Mouse (Mus musculus) gastrocnemius, adult 18-20 months (tissue): ENCODE results near the gene Dusp28. TPM values are rescaled to one million over a fixed set of nuclear protein-coding genes. Genes with fewer than 3 reads are reported as not detected.

Experiments
- DNase-seq: peaks from one replicate; pipeline ENCODE4 v3.0.0; 2021; ENCODE audit warnings: low spot score
- total RNA-seq, 2 experiments: library from RNA; stranded (reverse); gene quantifications; 2 replicates each; pipeline ENCODE4 v1.2.3; 2021

Gene Dusp28
- total RNA-seq, 2 experiments from 2014 or later = 23.1 to 24.5 TPM

- DNase-seq = no peak
These were observed 29.7 kb downstream of the Dusp28 start for GRCm38 (mm10) chr1:92936467-92936866.

- DNase-seq = no peak
These were observed 31.0 kb downstream of the Dusp28 start for GRCm38 (mm10) chr1:92937797-92938196.

GRCm38 (mm10) chr1:92939746-92940145, 33.0 kb downstream of the Dusp28 start:
- DNase-seq = no peak

GRCm38 (mm10) chr1:92943219-92943989, 36.6 kb downstream of the Dusp28 start:
- DNase-seq = no peak

- DNase-seq = no peak
These were observed 41.2 kb downstream of the Dusp28 start for GRCm38 (mm10) chr1:92947966-92948365.

- no peak for DNase-seq
These were observed 42.6 kb downstream of the Dusp28 start for GRCm38 (mm10) chr1:92949426-92949825.

GRCm38 (mm10) chr1:92950607-92951006, 43.8 kb downstream of the Dusp28 start, which contains the start of gene Gpr35:
TSS of gene Gpr35 (plus strand) at chr1:92950865.
- DNase-seq = no peak

- DNase-seq = no peak
These were observed 46.9 kb downstream of the Dusp28 start for GRCm38 (mm10) chr1:92953641-92954040.

GRCm38 (mm10) chr1:92956571-92957335, 50.0 kb downstream of the Dusp28 start:
- peak; percentile 51 for DNase-seq

Other genes starting within 250 kb of the Dusp28 start
- gene Gpc1, start 75.3 kb upstream of the Dusp28 start, total RNA-seq = 100 to 1,000 TPM; 223 to 227 TPM
- under 1 TPM in 1 of 2 experiments, not detected in 1; 0.14 TPM for gene Ankmy1, start 4.1 kb upstream of the Dusp28 start, total RNA-seq
- 10 to 100 TPM; 60.5 to 67.5 TPM for gene Rnpepl1, start 3.8 kb downstream of the Dusp28 start, total RNA-seq
- gene Capn10, start 27.4 kb downstream of the Dusp28 start, total RNA-seq = 1 to 10 TPM; 4.0 to 5.2 TPM
- gene Gpr35, start 43.9 kb downstream of the Dusp28 start, total RNA-seq = under 1 TPM; 0.07 to 0.11 TPM
- gene Aqp12, start 99.4 kb downstream of the Dusp28 start, total RNA-seq = not detected
- 1 to 10 TPM in 1 of 2 experiments, under 1 TPM in 1; 0.96 to 2.4 TPM for gene Kif1a, start 195.0 kb downstream of the Dusp28 start, total RNA-seq
- gene Agxt, start 228.3 kb downstream of the Dusp28 start, total RNA-seq = not detected